Mouse (Mus musculus) embryonic facial prominence, embryonic 14.5 days (tissue): Measurements from ENCODE around the gene Atp23. TPM values are rescaled to one million over a fixed set of nuclear protein-coding genes. Genes with fewer than 3 reads are reported as not detected.

ENCODE experiments used
- ATAC-seq: fragments of 200-750 bp; cut with Nextera tagmentation; 2 replicates; pipeline ENCODE4 v1.8.0; 2017; ENCODE audit warnings: low read depth, moderate number of reproducible peaks, moderate TSS enrichment
- DNase-seq: peaks from one replicate; pipeline ENCODE4 v3.0.0-alpha.2; 2015; ENCODE audit warnings: low spot score
- H3K27ac ChIP-seq: fragments of 300-500 bp; sonication (generic); replicated peaks from 2 replicates; pipeline ENCODE4 v1.5.1; 2014; ENCODE audit warnings: low read depth, mild to moderate bottlenecking, low read length, moderate library complexity
- H3K27me3 ChIP-seq: fragments of 300-500 bp; sonication (generic); replicated peaks from 2 replicates; pipeline ENCODE4 v1.6.1; 2014; ENCODE audit warnings: low read length; ENCODE audit not compliant: control insufficient read depth, insufficient read depth
- H3K36me3 ChIP-seq: fragments of 300-500 bp; sonication (generic); 2 replicates; pipeline ENCODE4 v1.6.1; 2014; ENCODE audit warnings: low read length, mixed read lengths; ENCODE audit not compliant: control insufficient read depth, insufficient read depth
- H3K4me1 ChIP-seq: fragments of 300-500 bp; sonication (generic); 2 replicates; pipeline ENCODE4 v1.6.1; 2014; ENCODE audit warnings: antibody characterized with exemption, low read length; ENCODE audit not compliant: control insufficient read depth, insufficient read depth
- H3K4me2 ChIP-seq: fragments of 300-500 bp; sonication (generic); 2 replicates; pipeline ENCODE4 v1.6.1; 2014; ENCODE audit warnings: low read depth, mild to moderate bottlenecking, low read length, moderate library complexity, mixed read lengths
- H3K4me3 ChIP-seq: fragments of 300-500 bp; sonication (generic); 2 replicates; pipeline ENCODE4 v1.5.1; 2014; ENCODE audit warnings: low read depth, mild to moderate bottlenecking, low read length
- H3K9ac ChIP-seq: fragments of 300-500 bp; sonication (generic); 2 replicates; pipeline ENCODE4 v1.6.1; 2014; ENCODE audit warnings: low read depth, mild to moderate bottlenecking, low read length, moderate library complexity, mixed read lengths
- H3K9me3 ChIP-seq: fragments of 300-500 bp; sonication (generic); 2 replicates; pipeline ENCODE4 v1.6.1; 2016; ENCODE audit warnings: low read length; ENCODE audit not compliant: control insufficient read depth
- WGBS: fragments of 180-500 bp; shearing (Covaris S2); extraction: QIAGEN DNeasy Blood & Tissue Kit; methylation state at CpG from one replicate; pipeline ENCODE4 v1.1.7; 2014; 5-methylcytosine and 5-hydroxymethylcytosine counted together
- polyA plus RNA-seq: library from polyadenylated mRNA; unstranded; fragments of >200 nt; fragmentation: Nextera tagmentation; extraction: Ambion mirVana; gene quantifications from 2 replicates; pipeline ENCODE4 v1.2.1, GENCODE M21; 2014

The Atp23 gene
- polyA plus RNA-seq, 1 experiment from 2014 or later: 16.7 TPM

- Histone ChIP-seq H3K27me3 (no peaks in the 10 kb centered on the region), H3K36me3 (no peaks in the 10 kb centered on the region), H3K4me3 (no peak overlapping the region), H3K27ac (no peak overlapping the region), H3K4me1 (peaks cover 29% of the 10 kb centered on the region), H3K9ac (no peak overlapping the region), H3K4me2 (no peak overlapping the region), H3K9me3 (no peaks in the 10 kb centered on the region)
- no peak for DNase-seq
- ATAC-seq: no peak
Measured at GRCm38 (mm10) chr10:126925391-126925790, 24.2 kb upstream of the Atp23 start.

GRCm38 (mm10) chr10:126924087-126924486 is 22.9 kb upstream of the Atp23 start:
- 53% methylated on average over 3 of the region's 3 CpGs for WGBS
- ATAC-seq (no peak), DNase-seq (no peak)
- no peak overlapping the region for H3K4me2 ChIP-seq
- peaks cover 9% of the 10 kb centered on the region for H3K9me3 ChIP-seq
- H3K27me3 ChIP-seq: no peaks in the 10 kb centered on the region
- no peak overlapping the region for H3K4me3 ChIP-seq
- H3K27ac ChIP-seq: no peak overlapping the region
- no peaks in the 10 kb centered on the region for H3K36me3 ChIP-seq
- peaks cover 16% of the 10 kb centered on the region for H3K4me1 ChIP-seq
- H3K9ac ChIP-seq: no peak overlapping the region

DNA sequence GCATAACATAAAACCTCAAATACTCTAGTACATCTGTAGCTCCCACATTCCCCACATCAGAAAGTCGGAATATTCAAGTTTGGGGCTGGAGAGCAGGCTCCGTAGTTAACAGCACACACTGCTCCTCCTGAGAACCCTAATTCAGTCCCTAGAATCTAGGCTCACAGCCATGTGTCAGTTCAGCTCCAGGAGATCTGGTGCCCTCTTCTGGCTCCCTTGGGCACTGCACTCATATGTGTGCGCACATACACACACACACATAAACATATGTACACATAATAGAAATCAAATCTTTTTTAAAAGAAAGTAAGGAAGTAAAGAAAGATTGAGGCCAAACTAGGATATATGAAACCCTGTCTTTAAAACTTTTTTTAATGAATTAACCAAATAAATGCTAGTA is 19.1 kb upstream of the Atp23 start:
- Histone ChIP-seq H3K4me3 (no peak overlapping the region), H3K36me3 (no peaks in the 10 kb centered on the region), H3K27ac (no peak overlapping the region), H3K4me2 (no peak overlapping the region), H3K27me3 (0 out of 2 replicates have a peak, but pooled peaks cover 3% of the 10 kb centered on the region), H3K9me3 (peaks cover 9% of the 10 kb centered on the region), H3K9ac (no peak overlapping the region), H3K4me1 (no peaks in the 10 kb centered on the region)
- 94% methylated on average over 3 of the region's 3 CpGs for WGBS
- DNase-seq (no peak), ATAC-seq (no peak)

GRCm38 (mm10) chr10:126919067-126919466 is 17.9 kb upstream of the Atp23 start:
- no peak overlapping the region for H3K4me2 ChIP-seq
- peak; percentile 89 for ATAC-seq
- 3% methylated on average over 9 of the region's 9 CpGs for WGBS
- no peaks in the 10 kb centered on the region for H3K4me1 ChIP-seq
- H3K9me3 ChIP-seq: peaks cover 9% of the 10 kb centered on the region
- H3K36me3 ChIP-seq: no peaks in the 10 kb centered on the region
- H3K4me3 ChIP-seq: no peak overlapping the region
- no peak overlapping the region for H3K27ac ChIP-seq
- H3K27me3 ChIP-seq: 0 out of 2 replicates have a peak, but pooled peaks cover 3% of the 10 kb centered on the region
- peak; percentile 95 for DNase-seq
- H3K9ac ChIP-seq: no peak overlapping the region

GRCm38 (mm10) chr10:126914288-126914687 is 13.1 kb upstream of the Atp23 start:
- Histone ChIP-seq H3K9ac (no peak overlapping the region), H3K4me1 (no peaks in the 10 kb centered on the region), H3K4me2 (no peak overlapping the region), H3K36me3 (no peaks in the 10 kb centered on the region), H3K27ac (no peak overlapping the region), H3K4me3 (no peak overlapping the region), H3K27me3 (0 out of 2 replicates have a peak, but pooled peaks cover 3% of the 10 kb centered on the region), H3K9me3 (no peaks in the 10 kb centered on the region)
- WGBS: 90% methylated on average over 5 of the region's 5 CpGs
- ATAC-seq: no peak
- no peak for DNase-seq

DNA sequence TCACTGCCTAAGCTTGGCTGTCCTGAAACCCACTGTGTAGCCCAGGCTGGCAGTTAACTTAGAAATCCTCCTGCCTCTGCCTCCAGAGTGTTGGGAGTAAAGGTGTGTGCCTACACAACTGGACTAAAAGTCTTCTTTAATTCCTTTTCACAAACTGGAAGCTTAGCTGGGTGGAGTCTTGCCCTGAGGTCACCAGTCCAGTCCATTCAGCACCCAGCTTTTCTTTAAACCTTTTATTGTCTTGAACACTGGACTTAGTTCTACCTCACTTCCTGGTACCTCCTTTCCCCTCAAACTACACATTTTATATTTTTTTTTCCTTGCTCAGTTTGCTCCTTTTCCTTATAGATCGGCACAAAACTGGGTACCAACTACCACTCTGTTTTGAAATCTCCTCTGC is 10.3 kb upstream of the Atp23 start:
- Histone ChIP-seq H3K27me3 (no peaks in the 10 kb centered on the region), H3K4me3 (no peak overlapping the region), H3K9me3 (no peaks in the 10 kb centered on the region), H3K36me3 (no peaks in the 10 kb centered on the region), H3K4me2 (no peak overlapping the region), H3K27ac (no peak overlapping the region), H3K4me1 (no peaks in the 10 kb centered on the region), H3K9ac (no peak overlapping the region)
- DNase-seq: no peak
- 91% methylated on average over 1 of the region's 1 CpGs for WGBS
- no peak for ATAC-seq

GRCm38 (mm10) chr10:126906811-126907210 is 5.7 kb upstream of the Atp23 start:
- ATAC-seq: no peak
- Histone ChIP-seq H3K27ac (no peak overlapping the region), H3K4me1 (no peaks in the 10 kb centered on the region), H3K9me3 (no peaks in the 10 kb centered on the region), H3K4me2 (no peak overlapping the region), H3K27me3 (no peaks in the 10 kb centered on the region), H3K36me3 (no peaks in the 10 kb centered on the region), H3K9ac (no peak overlapping the region), H3K4me3 (no peak overlapping the region)
- 91% methylated on average over 5 of the region's 5 CpGs for WGBS
- no peak for DNase-seq

- H3K4me2 ChIP-seq: peak overlapping the region; percentile 76
- DNase-seq (peak; percentile 98), ATAC-seq (peak; percentile 88)
- H3K4me3 ChIP-seq: peak overlapping the region; percentile 51
- WGBS: under 1% methylated on average over 30 of the region's 30 CpGs
- H3K4me1 ChIP-seq: no peaks in the 10 kb centered on the region
- H3K9ac ChIP-seq: peak overlapping the region; percentile 69
- H3K27me3 ChIP-seq: no peaks in the 10 kb centered on the region
- peak overlapping the region; percentile 83 for H3K27ac ChIP-seq
- H3K36me3 ChIP-seq: no peaks in the 10 kb centered on the region
- no peaks in the 10 kb centered on the region for H3K9me3 ChIP-seq
Measured at GRCm38 (mm10) chr10:126905650-126906075, 4.5 kb upstream of the Atp23 start.

DNA sequence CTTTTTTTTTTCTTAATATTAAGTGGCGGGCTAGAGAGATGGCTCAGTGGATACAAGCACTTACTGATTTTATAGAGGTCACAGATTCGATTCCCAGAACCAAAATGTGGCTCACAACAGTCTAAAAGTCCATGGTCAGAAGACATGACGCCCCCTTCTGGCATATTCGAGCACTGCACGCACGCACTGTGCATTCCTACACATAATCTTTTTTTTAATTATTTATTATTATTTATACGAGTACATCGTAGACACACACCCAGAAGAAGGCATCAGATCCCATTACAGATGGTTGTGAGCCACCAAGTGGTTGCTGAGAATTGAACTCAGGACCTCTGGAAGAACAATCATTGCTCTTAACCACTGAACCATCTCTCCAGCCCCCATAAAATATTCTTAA is 3.9 kb upstream of the Atp23 start:
- peak overlapping the region; percentile 83; the same call in 1 of the 2 replicates for H3K27ac ChIP-seq
- no peak for DNase-seq
- H3K9me3 ChIP-seq: no peaks in the 10 kb centered on the region
- H3K27me3 ChIP-seq: no peaks in the 10 kb centered on the region
- H3K4me3 ChIP-seq: peak overlapping the region; percentile 51
- no peaks in the 10 kb centered on the region for H3K4me1 ChIP-seq
- H3K9ac ChIP-seq: no peak overlapping the region
- no peak for ATAC-seq
- no peaks in the 10 kb centered on the region for H3K36me3 ChIP-seq
- 69% methylated on average over 8 of the region's 8 CpGs for WGBS
- H3K4me2 ChIP-seq: peak overlapping the region; percentile 76
